Mouse (Mus musculus) heart, postnatal 25 days (tissue): ENCODE measurements at regions not wholly inside any gene's neighbourhood (a gene's known extent, or its start where the extent isn't known, plus 50 kb on each side); places are given as distances from the start of the nearest gene placed in this dataset.

Experiments used
- DNase-seq: peaks from one replicate; pipeline ENCODE4 v3.0.0; 2022; ENCODE audit warnings: low spot score
- intact Hi-C: fragments of 180-260 bp; cut with DNase I; formaldehyde crosslinking; loops from one replicate; pipeline ENCODE4 v1.15.1; 2025

DNA sequence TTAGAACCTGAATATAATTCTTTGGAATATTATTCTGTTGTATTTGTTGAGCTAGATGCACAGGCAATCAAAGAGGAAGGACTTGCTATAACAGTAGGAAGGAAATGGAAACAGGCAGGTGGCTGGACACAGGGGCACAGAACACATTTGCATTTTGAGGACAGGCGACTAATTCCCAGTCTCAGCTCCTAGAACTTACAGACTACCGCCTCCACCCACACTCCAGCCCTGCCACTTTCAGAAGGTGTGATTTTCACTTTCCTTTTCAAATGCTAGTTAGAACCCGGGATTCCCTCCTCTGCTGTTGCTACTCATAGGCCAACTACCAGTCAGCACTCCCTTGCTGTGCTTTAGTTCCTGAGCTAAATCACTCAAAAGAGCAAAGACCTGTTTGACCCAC, 360.4 kb upstream of the Arid1b start:
- intact Hi-C loops: no loop called here
- DNase-seq: no peak

DNA sequence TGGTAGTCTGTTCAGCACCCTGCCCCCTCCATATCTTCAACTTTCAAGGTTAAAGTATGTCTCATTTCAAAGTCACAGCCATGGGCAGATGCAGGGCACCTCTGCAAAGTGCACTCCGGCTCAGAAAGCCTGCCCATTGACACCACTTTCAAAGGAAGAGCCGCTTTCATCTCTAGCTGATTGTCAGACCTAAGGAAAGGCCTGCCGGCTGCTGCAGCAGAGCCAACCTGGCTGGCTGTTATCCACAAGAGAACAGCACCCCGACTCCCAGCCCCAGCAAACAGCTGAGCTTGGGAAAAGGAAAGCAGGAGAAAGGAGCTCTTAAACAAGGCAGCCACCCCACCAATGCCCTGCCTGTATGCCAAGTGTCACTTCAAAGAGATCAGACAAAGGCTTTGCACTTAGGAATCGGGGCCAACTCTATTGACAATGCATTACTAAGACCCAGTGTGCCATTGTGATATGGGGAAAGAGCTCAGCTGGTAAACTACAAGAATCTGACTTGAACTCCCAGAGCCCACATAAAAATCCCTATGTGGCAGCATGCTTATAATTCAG, 357.3 kb upstream of the Arid1b start:
- intact Hi-C loops: no loop called here
- no peak for DNase-seq

DNA sequence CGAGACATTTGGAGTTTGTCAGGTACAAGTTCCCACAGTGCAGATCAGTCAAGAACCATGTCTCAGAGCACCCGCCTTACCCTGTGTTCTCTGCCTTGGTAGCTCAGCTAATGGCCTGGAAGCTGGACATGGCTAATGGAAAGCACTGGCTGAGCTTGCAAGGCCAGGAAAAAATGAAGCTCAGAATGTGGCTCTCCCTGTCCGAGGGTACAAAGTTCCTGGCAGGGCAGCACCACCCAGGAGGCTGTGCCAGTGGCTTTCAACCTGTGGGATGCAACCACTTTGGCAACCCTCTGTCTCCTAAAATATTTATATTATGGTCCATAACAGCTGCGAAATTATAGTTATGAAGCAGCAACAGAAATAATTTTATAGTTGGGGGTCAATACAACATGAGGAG, 354.6 kb upstream of the Arid1b start:
- DNase-seq: no peak

DNA sequence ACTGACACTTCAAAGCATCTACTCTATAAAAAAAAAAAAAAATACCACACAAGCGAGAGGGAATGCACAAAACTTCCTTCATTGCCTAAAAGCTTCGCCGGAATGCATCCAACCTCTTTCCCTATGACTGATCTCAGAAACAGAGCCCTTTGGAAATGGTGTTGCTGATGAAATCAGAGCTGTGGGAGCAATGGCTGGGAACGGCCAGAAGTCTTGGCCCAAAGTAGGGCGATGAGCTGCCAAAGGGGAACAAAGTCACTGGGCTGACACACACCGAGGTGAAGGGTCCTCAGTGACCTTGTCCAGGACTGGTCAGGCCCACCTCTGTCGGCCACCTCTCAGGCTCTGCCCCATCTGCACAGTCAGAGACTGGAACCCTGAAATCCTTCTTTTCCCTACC, 353.6 kb upstream of the Arid1b start:
- intact Hi-C loops: no loop called here
- peak; percentile 16 for DNase-seq

More for the DNA sequence above, 354.6 kb upstream of the Arid1b start:
- intact Hi-C loops: no loop called here

DNA sequence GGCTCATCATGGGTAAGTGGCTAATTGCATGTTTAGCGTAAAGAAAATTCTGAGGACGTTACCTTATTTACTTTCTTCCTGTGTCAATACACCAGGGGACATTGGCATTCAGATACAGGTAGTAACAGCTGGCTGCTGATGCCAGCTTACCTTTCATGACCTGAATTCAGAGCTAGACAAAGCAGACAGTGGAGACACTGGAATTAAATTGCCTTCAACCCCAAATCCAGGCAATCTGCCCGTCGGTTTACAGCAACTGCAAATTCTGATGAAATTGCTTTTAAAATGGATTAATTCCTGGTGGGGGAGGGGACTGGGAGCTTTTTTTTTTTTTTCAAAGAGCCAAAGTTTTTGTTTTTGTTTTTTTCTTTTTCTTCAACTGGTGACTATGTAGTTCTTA, 353.0 kb upstream of the Arid1b start:
- DNase-seq: no peak
- intact Hi-C loops: no loop called here

DNA sequence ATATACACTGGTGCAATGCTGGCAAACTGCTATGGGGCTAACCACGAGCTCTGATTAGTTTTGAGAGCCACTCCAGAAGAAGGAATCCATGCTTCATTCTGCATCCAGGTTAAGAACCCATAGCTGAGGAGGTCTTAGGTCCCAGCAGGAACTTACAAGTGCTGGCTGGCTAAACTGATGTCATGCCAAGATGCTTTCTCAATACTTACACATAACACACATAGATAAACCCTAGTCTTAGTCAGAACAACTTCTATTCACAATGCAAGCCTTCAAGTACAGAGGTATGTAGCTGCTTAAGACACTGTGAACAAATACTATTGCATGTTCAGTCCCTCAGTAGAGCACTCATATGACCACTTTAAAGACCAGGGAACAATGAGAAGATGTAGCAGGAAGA, 352.1 kb upstream of the Arid1b start:
- intact Hi-C loops: no loop called here
- no peak for DNase-seq

DNA sequence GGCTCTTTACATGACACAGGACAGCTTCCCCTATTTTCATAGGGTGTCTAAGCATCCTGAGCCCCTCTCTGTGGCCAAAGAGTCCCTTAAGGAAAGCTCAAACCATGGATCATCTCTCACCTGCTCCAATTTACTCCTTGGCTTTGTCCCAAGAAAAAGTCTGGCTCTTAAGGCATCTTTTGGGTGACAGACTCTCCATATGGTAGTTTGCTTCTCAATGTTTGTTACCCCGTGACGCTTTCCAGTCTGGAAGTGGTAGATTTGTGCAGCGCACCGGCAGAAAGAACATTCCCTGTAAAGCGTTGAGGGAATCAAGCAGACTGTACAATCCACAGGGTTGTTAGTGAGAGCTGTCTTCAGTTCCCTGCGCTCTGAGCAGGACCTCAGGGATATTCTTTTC, 350.8 kb upstream of the Arid1b start:
- intact Hi-C loops: no loop called here

DNA sequence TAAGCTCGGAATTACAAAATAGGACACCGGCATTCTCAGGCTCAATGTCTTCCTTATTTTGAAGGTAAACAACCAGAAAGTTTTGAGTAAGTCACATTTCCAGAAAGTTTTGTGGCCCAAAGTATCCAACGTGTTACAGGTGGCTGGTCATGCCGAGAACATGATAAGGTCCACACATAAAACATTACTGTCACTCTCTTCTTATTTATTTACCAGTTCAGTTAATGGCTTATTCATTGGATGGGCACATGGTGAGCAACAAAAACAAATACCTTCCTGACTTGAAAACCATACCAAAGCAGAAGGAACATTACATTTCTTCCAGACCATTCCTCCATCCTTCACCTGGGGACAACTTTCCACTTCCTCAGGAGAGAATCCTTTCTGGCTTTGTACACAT, 345.5 kb upstream of the Arid1b start:
- intact Hi-C loops: no loop called here
- DNase-seq: no peak

More for the DNA sequence above, 350.8 kb upstream of the Arid1b start:
- no peak for DNase-seq

DNA sequence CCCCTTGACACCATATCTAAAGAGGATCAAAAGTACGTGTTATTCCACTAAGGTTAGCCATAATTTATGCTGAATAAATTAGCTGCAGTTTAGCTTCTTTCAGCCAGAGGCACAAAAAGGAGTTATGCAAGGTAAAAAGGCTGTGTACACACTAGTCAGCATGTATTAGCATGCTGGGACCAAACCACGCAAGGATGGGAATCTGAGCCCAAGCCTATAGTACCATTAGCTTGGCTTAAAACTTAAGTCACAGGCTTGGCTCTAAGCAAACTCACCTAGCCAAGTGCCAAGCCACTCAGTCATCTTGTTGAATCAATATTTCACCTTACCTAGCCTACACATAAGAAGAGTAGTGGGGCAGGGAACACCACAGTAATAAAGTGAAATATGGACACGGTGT, 339.9 kb upstream of the Arid1b start:
- intact Hi-C loops: no loop called here
- no peak for DNase-seq

DNA sequence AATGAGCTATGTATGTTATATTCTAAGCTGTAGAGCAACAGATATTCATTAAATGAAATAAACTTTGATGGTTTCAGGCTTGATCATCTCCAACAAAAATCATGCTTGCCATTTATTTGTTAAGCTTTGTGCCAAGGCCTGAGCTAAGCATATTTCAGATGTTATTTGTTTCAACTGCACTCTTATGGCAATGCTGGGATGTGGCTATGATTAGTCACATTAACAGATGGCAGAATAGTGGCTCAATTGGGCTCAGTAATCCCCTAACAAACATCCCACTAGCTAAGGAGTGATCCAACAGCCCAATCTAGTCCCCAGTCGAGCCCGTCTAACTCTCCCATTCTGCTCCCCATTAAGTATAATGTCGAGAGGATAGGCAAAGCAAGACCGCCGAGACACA, 332.1 kb upstream of the Arid1b start:
- intact Hi-C loops: no loop called here
- DNase-seq: no peak

DNA sequence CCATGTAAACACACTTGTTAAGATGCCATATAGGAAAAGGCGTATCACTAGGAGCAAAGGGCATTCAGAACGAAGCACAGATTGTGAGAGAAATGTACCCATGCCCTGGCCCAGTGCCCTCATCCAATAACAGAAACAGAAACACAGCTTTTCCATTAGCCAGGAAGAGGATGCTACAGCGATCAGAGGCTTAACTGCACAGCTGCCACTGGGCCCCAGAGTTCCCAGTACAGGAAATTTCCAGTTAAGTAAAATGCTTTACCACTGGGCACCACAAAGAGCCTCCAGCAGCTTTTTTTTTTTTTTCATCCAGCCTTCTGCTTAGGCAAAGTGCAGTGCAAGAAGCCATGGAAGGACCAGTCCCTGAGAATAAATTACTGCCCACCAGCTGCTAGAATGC, 325.6 kb upstream of the Arid1b start:
- intact Hi-C loops: no loop called here
- no peak for DNase-seq

DNA sequence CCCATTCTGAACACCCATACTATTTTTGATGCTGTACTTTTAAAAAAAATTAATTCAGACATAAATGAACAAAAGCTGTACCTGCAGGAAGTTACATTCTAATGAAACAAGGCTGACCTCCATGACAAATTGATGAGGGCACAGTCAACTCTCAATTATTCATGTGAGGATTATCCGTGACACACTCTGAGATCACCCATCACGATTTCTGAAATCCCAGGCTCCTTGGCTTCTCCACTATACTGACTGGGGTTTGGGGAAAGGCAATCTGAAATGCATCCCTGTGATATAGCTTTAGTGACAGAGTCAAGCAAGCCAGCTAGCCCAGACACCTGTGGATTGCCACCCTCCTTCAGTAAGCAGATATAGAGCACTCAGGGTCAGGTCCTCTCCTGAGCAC, 320.9 kb upstream of the Arid1b start:
- intact Hi-C loops: no loop called here
- no peak for DNase-seq

DNA sequence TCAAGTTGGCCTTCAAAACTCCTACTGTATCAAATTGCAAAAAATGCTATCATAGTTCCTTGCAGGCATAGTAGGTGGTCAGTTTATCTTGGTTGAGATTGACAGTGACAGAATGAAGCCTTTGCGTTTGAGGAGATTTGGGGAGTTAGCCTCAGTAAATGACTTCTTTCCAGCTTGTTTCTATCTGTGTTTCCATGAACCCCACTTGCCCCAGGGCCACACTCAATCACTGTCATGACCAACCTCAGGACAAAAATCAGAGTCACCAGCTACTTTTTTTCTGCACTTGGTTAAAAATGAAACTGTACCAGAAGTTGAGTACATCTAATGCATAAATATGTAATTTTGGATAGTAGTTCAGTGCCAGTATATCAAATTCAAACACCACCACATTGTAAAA, 287.7 kb upstream of the Arid1b start:
- no peak for DNase-seq
- intact Hi-C loops: no loop called here

DNA sequence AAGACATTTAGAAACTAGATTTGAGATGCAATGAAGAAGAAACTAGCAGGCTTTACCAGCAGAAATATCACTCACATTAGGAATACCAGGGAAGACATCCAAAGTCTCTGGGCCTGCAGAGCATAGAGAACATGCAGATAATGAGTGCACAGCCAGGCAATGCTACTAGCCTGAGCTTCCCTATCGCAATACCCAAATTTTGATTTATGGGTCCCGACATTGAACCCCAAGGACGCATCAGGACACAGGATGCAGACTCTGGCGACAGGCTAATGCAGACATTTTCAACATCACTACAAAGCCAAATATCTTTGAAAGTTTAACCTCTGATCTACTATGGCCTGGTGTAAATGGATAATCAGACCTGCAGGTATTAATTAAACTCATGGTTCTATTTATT, 273.1 kb upstream of the Arid1b start:
- no peak for DNase-seq
- intact Hi-C loops: no loop called here

DNA sequence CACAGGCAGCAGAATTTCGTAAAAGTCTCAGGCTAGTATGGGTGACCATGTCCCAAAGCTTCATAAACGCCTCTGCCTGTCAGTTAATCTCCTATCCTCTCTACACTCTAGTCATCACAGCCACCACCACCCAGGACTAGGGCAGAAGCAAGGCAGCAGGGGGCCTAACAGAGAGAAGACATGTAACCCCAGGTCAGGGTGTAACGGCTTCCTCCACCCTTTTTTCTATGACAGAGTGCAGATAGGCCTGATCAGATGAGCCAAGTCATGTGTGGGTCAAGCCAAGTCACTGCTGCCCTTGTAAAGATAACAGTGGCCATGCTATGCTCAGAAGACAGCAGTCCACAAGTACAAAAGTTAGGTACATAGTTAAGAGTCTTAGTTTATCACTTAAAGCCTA, 270.1 kb upstream of the Arid1b start:
- intact Hi-C loops: no loop called here

DNA sequence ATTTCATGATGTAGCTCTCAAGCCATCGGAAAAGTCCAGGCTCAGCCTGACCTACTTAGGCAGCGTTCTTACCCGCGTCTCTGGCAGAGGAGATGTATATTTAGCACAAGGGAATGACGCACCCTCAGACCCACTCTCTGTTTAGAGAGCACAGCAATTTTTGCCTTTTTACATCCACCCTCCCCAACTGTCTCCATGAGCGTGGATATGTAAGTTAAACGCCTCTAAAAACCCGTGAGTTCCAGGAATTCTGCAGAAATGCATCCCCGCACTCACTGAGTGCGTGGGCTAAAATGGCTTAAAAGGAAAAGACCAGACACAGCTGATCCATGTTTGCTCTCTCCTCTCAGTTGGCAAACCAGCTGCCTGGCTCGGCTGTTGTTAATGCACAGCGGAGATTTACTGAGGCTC, 267.8 kb upstream of the Arid1b start:
- DNase-seq: no peak
- intact Hi-C loops: no loop called here

More for the DNA sequence above, 270.1 kb upstream of the Arid1b start:
- no peak for DNase-seq

DNA sequence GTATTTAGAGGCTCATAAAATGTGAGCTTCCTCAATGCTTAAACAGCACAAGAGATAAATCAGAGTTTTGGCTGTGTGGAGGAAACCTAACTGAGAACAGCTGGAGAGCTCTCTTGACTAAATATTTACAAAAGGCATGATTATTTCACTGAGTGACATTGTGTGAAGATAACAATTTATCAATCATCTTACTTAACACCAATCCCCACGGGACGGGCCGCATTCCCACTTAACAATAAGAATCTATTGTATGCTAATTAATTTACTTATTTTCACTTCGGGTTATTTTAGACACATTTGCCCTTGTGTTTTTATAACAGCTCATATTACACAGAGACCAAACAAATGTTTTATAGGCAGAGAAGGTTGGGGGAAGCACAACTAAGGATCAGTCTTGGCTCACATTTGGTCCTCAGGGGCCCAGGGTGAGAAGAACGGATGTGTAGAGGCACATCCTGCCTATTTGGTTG, 259.7 kb upstream of the Arid1b start:
- intact Hi-C loops: loop anchor here (10.0 kb wide), 1 partner anchor 540 kb away; no protein-coding TSS in a partner anchor

DNA sequence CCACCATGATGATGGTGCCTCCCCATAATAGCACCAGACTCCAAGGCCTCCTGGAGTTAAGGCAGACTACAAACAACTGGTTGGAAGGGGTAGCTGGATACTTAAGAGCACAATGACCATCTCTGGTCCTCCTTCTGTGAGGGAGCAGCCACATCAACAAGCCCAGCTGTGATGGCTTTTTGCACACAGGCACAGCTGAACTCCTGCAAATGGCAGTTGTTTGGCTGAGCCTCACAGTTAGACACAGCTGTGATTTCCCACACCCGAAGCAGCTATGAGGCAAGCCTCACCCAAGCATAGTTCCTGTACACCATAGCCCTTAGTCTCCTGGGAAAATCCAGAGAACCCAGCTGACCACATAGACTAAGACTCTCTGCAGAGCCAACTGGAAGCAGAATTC, 258.9 kb upstream of the Arid1b start:
- peak; percentile 65 for DNase-seq
- intact Hi-C loops: loop anchor here (10.0 kb wide), 1 partner anchor 540 kb away; no protein-coding TSS in a partner anchor

More for the DNA sequence above, 259.7 kb upstream of the Arid1b start:
- DNase-seq: peak; percentile 25

DNA sequence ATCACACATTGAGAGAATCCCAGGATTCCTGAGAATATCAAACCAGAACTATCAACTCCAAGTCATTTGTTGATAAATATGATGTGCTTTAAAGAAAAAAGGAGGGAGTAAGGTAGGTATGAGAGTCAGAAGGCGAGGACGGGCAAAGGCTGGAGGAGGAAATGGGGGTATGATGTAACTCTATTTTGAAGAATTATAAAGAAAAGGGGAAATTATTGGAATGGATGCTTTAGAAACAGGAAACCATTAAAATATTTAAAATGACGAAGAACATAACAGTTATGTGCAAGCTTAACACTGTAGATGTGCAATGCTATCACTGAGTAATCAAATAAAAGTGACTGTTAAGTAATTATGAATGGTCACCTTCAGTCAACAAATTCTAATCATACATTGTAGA, 257.4 kb upstream of the Arid1b start:
- no peak for DNase-seq
- intact Hi-C loops: loop anchor here (10.0 kb wide), 1 partner anchor 542 kb away; no protein-coding TSS in a partner anchor

DNA sequence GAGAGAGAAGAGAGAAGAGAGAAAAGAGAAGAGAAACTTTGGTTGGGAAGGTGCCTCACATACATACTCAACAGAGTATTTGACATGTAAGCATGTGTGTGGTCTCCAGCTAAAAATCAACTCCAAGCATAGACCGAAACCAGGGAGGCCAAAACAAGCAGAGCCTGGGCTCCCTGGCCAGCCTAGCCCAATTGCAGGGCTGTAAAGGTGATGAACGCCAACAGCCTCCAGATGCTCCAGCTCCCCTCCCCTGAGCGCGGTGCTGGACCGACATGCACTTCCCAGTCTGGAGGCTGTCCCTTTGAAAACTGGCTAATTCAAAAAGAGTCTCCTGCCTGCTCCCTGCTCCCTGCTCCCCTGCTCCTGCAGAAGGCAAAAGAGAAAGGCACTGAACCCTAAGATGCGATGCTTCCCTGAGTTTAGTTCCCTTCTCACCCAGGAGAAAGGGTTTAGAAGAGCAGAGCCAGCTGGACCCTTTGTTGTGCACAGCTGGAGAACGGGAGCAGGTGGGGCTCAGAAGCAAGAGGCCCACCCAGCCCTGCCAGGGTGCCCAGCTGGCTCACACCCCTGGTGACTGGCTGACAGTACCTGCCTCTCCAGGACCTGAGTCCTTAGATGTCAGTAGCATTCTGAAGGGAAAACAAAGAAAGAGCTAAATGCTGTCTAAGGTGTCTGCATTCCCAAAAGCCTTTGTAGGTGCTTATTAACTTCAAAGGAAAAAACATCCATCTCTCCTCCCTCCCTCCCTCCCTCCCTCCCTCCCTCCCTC, 255.2 kb upstream of the Arid1b start:
- intact Hi-C loops: loop anchor here (10.0 kb wide), 1 partner anchor 544 kb away; no protein-coding TSS in a partner anchor
- peak; percentile 11 for DNase-seq

DNA sequence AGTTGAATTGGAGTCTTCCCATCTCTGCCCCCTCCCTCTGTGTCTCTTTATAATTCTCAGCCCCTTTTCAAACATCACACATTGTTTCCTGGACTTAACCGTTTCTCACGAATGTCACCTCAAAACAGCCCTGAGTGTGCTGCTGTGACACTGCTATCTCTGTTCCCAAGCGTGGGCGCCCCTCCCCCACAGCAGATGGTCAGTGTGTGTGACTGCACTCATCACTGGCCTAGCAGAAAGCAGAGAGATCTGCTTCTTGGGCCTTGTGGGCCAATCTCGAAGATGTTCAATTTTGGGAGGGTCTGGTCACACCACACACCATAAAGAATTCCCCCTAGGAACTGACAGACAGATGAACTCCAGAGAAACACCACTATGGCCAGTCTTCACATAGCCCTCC, 253.3 kb upstream of the Arid1b start:
- intact Hi-C loops: no loop called here
- no peak for DNase-seq

DNA sequence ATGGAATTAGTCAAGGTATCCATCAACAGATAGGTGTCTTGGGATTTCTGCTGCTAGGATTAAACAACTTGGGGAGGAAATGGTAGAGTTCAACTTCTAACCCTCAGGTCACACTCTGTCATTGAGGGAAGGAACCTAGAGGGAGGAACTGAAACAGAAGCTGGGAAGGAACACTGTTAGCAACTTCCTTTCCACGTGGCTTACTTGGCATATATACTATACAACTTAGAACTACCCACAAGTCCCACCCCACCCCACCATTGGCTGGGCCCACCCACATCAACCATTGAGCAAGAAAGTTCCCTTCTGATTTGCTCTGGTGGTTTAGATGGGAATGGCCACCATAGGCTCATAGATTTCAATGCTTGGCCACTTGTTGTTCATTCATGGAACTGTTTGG, 251.8 kb upstream of the Arid1b start:
- intact Hi-C loops: no loop called here
- DNase-seq: no peak
